Mouse (Mus musculus): ENCODE results near the gene Ptpn13. TPM values are rescaled to one million over a fixed set of nuclear protein-coding genes. Genes with fewer than 3 reads are reported as not detected.

Gene Ptpn13
- total RNA-seq (2023), result under 1 TPM; 0.30 to 0.58 TPM

DNA sequence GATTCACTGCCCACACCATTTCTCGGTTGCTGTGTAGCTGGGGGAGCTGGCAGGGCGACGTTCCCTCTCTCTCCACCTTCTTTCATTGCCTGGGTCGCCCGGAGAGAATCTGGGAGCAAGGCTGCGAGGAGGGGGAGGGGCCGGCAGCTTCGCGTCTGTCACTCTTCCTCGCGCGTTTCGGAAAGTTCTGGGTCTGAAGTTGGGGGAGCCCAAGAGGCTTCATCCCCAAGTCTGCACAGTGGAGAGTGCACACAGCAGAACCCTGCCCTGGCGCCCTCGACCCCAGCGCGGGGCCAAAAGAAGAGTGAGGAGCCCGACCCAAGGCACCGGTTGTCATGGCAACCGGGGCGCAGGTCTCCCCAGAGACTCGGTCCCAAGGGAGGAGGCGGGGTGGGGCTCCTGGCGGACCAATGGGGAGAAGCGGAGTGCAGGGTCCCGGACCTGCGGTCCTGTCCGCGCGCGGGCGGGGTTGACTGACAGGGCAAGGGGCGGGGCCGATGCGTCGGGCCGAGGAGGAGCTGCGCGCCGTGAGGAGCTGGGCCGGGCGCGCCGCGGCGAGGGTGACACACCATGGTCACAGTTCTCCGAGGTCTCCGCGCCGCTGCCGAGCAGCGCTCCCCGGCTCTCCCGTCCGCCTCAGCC is at the start of gene Ptpn13:
Gene Ptpn13, plus strand, starts transcription at position 515 of the 642 bp plus-strand sequence.

DNA sequence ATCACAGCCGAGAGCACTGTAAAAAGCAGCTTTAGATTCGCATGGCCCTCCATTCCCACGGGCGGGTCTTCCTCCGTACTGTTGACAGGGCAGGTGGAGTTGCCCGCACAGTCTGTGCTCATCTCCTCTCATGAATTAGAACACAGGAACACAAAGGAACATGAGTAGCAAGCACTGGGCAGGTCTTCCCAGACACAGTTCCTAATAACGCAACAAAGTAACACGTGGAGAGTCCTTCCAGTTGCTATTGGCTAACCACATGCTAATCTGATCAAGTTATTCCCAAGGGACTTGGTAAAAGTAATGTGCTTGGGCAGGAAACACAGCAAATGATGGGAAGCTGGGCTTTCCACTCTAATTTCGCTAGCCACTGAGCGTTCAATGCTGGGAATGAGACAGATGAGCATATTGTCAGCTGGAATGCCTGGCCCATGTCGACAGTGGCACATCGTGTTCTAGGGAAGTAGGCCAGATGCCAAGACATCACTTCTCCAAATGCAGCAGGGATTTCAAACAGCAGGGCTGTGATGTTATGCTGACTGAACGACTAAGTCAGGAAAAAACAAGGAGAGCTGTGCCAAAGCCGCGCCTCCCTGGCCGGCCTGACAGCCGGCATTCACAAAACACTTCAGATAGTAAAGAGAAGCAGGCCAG is 204.2 kb downstream of the Ptpn13 start, which contains the start of gene Slc10a6:
Gene Slc10a6, minus strand, starts transcription at position 293 of the 654 bp plus-strand sequence.

Other genes starting within 250 kb of the Ptpn13 start
- not detected for gene Mapk10, start 213.9 kb upstream of the Ptpn13 start, total RNA-seq (2023)
- gene Slc10a6, start 204.2 kb downstream of the Ptpn13 start, total RNA-seq (2023), result not detected
- not detected for gene 1700016H13Rik, start 230.8 kb downstream of the Ptpn13 start, total RNA-seq (2023)